Mouse (Mus musculus) stomach, embryonic 15.5 days (tissue): ENCODE measurements around the gene Gm16368. TPM values are rescaled to one million over a fixed set of nuclear protein-coding genes. Genes with fewer than 3 reads are reported as not detected.
"Not testable (repeated sequence)": the region's sequence is repeated elsewhere in the genome, so short reads cannot be mapped to it uniquely, and the experiment has no call there.

Experiments used
- ATAC-seq: fragments of 200-750 bp; cut with Nextera tagmentation; 2 replicates; pipeline ENCODE4 v1.8.0; 2017; ENCODE audit warnings: low read depth, moderate number of reproducible peaks, moderate TSS enrichment; ENCODE audit not compliant: insufficient read depth, low FRiP score
- H3K27ac ChIP-seq: fragments of 300-500 bp; sonication (generic); 2 replicates; pipeline ENCODE4 v1.5.1; 2015; ENCODE audit warnings: mild to moderate bottlenecking, inconsistent platforms
- H3K27me3 ChIP-seq: fragments of 300-500 bp; sonication (generic); replicated peaks from 2 replicates; pipeline ENCODE4 v1.6.1; 2015; ENCODE audit warnings: inconsistent platforms
- H3K36me3 ChIP-seq: fragments of 300-500 bp; sonication (generic); 2 replicates; pipeline ENCODE4 v1.6.1; 2015; ENCODE audit warnings: inconsistent platforms
- H3K4me1 ChIP-seq: fragments of 300-500 bp; sonication (generic); 2 replicates; pipeline ENCODE4 v1.6.1; 2015; ENCODE audit warnings: inconsistent platforms
- H3K4me2 ChIP-seq: fragments of 300-500 bp; sonication (generic); 2 replicates; pipeline ENCODE4 v1.6.1; 2015; ENCODE audit warnings: mild to moderate bottlenecking, inconsistent platforms
- H3K4me3 ChIP-seq: fragments of 300-500 bp; sonication (generic); replicated peaks from 2 replicates; pipeline ENCODE4 v1.5.1; 2015; ENCODE audit warnings: inconsistent platforms
- H3K9ac ChIP-seq: fragments of 300-500 bp; sonication (generic); 2 replicates; pipeline ENCODE4 v1.6.1; 2015; ENCODE audit warnings: inconsistent platforms
- H3K9me3 ChIP-seq: fragments of 300-500 bp; sonication (generic); 2 replicates; pipeline ENCODE4 v1.6.1; 2016; ENCODE audit warnings: inconsistent platforms
- WGBS: fragments of 180-500 bp; shearing (Covaris S2); methylation state at CpG from one replicate; pipeline ENCODE4 v1.1.7; 2015; 5-methylcytosine and 5-hydroxymethylcytosine counted together
- polyA plus RNA-seq: library from polyadenylated mRNA; unstranded; fragments of >200 nt; fragmentation: Nextera tagmentation; extraction: Ambion mirVana; gene quantifications from 2 replicates; pipeline ENCODE4 v1.2.1, GENCODE M21; 2015

Gene Gm16368
- not detected in 2 replicates for polyA plus RNA-seq

DNA sequence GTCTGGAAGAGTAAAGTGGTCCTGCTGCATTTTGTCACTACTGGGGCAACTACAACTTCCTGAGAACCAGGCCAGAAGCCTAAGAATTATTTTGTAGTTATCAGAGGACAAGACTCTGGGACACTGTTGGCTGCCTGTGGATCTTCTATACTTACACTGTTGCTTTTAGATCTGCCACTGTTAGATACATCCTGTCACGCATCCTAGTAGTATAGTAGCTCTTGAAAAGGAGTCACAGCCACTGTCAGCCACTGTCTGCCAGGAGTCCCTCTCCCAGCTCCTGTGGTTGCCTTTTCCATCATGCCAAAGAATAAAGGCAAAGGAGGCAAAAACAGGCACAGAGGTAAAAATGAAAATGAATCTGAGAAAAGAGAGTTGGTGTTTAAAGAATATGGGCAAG lies at the start of gene Gm16368:
Gm16368 (plus strand) TSS at position 301 of the 400 bp plus-strand sequence.
- not testable (repeated sequence) for ATAC-seq, H3K4me1 ChIP-seq, H3K9me3 ChIP-seq, H3K4me3 ChIP-seq, H3K27ac ChIP-seq, H3K36me3 ChIP-seq, H3K4me2 ChIP-seq, H3K9ac ChIP-seq, H3K27me3 ChIP-seq
- 75% methylated on average over 1 of the region's 1 CpGs for WGBS

DNA sequence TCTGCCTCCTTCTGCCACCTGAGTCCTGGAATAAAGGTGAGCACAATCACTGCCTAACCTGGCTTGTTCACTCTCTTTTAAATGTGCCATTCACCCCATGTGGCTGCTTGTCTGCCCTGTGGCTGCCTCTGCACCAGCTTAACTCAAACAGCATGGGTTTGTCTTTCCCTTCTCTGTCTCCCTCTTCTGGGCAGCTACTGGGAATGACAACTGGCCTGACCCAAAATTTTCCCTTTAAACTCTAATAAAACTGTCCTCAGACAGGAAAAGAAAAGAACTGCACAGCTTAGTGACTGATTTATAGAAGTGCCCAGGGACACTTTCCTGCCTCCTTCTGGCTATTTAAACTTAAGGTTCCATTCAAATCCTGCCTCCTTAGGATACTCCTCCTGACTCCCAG lies 44.4 kb upstream of the Gm16368 start:
- H3K4me2 ChIP-seq, H3K9ac ChIP-seq, H3K9me3 ChIP-seq, H3K27ac ChIP-seq, H3K4me3 ChIP-seq, ATAC-seq, H3K36me3 ChIP-seq, H3K4me1 ChIP-seq, H3K27me3 ChIP-seq: not testable (repeated sequence)

DNA sequence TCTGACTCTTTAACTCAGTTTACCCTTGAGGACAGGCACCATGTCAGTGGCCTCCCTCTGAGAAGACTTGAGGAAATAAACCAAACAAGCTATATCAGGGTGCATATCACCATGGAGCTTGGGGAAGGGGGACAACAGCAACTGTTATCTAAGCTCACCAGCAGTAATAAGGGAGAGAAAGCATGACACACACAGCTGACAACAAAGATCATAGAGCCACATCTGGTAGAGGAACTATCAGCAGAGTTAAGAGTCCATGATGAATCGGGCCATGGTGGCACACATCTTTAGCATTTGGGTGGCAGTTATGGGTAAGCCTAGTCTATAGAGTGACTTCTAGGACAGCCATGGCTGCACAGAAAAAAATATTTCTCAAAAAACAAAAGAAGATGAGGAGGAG lies 43.8 kb upstream of the Gm16368 start:
- ATAC-seq, H3K36me3 ChIP-seq, H3K27ac ChIP-seq, H3K4me3 ChIP-seq, H3K4me1 ChIP-seq, H3K4me2 ChIP-seq, H3K27me3 ChIP-seq, H3K9ac ChIP-seq, H3K9me3 ChIP-seq: not testable (repeated sequence)
- 92% methylated on average over 1 of the region's 1 CpGs for WGBS

DNA sequence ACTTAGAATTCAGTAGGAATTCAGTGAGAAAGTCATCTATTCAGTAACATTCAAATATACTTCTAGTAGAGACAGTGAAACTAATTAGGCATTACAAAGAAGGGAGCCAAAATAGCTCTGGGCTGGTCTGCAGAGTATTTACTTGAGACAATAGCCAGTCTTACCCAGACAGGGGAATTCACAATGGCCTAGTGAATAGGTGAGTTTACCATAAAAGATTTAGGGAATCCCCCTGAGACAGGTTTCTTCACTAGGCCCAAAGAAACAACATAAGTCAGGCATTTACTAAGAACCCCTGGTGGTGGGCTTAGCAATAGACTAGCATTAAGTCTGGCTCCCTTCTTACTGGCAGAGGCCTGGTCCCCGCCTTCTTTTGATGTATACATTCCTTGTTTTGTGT lies 38.3 kb upstream of the Gm16368 start:
- not testable (repeated sequence) for H3K27ac ChIP-seq, H3K27me3 ChIP-seq, H3K9me3 ChIP-seq, H3K36me3 ChIP-seq, H3K9ac ChIP-seq, ATAC-seq, H3K4me1 ChIP-seq, H3K4me2 ChIP-seq, H3K4me3 ChIP-seq
- 50% methylated on average over 1 of the region's 1 CpGs for WGBS

Other genes starting within 250 kb of the Gm16368 start
- not detected in 2 replicates for gene Gm2001, start 241.4 kb upstream of the Gm16368 start, polyA plus RNA-seq
- gene Gm2016, start 209.6 kb upstream of the Gm16368 start, polyA plus RNA-seq: not detected in 2 replicates
- not detected in 2 replicates for gene Gm2022, start 188.3 kb upstream of the Gm16368 start, polyA plus RNA-seq
- gene Gm2035, start 163.8 kb upstream of the Gm16368 start, polyA plus RNA-seq: not detected in 2 replicates
- gene Gm2042, start 129.6 kb upstream of the Gm16368 start, polyA plus RNA-seq: not detected in 2 replicates
- not detected in 2 replicates for gene Gm2075, start 71.8 kb upstream of the Gm16368 start, polyA plus RNA-seq
- gene Gm6803, start 64.9 kb upstream of the Gm16368 start, polyA plus RNA-seq: not detected in 2 replicates
- gene Gm2056, start 56.7 kb upstream of the Gm16368 start, polyA plus RNA-seq: not detected in 2 replicates
- gene Gm10436, start 98.4 kb downstream of the Gm16368 start, polyA plus RNA-seq: not detected in 2 replicates
- gene Gm8332, start 166.4 kb downstream of the Gm16368 start, polyA plus RNA-seq: not detected in 2 replicates
- gene Gm5662, start 190.8 kb downstream of the Gm16368 start, polyA plus RNA-seq: not detected in 2 replicates
- not detected in 2 replicates for gene Gm5039, start 240.3 kb downstream of the Gm16368 start, polyA plus RNA-seq